Comparison of ENCODE assay signal across 8 mouse cellular contexts in genomic region chr1:37540810-37541658, GRCm38 (mm10). TPM values are rescaled to one million over a fixed set of nuclear protein-coding genes. Genes with fewer than 3 reads are reported as not detected.
DNase-seq lines count a peak whose midpoint lies in the region; ATAC-seq and TF ChIP-seq lines count a peak whose summit lies in the region.

TSS of gene Mgat4a (minus strand) at chr1:37541016.

- DNase-seq in MN1 (ENCODE audit: low spot score) = peak; percentile 98
- DNase-seq in cerebellum, adult 8-10 months = peak; percentile 90
- DNase-seq in frontal cortex, postnatal 10 days (ENCODE audit: low spot score in 2 of 2) = peak; percentile 85 to 90
- DNase-seq in layer of hippocampus, postnatal 10 days (ENCODE audit: low spot score in 2 of 2) = peak; percentile 82 to 91
- peak; percentile 95 for DNase-seq in lung, postnatal 0 days (ENCODE audit: low spot score)
- peak; percentile 65 for DNase-seq in ovary, postnatal 14 days (ENCODE audit: low spot score)
- peak; percentile 91 to 92 for DNase-seq in thymus, postnatal 10 days (ENCODE audit: low spot score in 2 of 2)

- H3K9ac ChIP-seq in hindbrain, embryonic 12.5 days = peak within 1 kb of the TSS; percentile 82
- H3K9ac ChIP-seq in lung, postnatal 0 days (replicated peaks; ENCODE audit: low read depth) = peak within 1 kb of the TSS; percentile 52

- H3K36me3 ChIP-seq in hindbrain, embryonic 12.5 days = no peaks in the 10 kb centered on the region
- no peaks in the 10 kb centered on the region for H3K36me3 ChIP-seq in lung, postnatal 0 days (ENCODE audit: insufficient read depth, low read length)

- ATAC-seq in hindbrain, embryonic 12.5 days (ENCODE audit: low FRiP score) = peak; percentile 99
- ATAC-seq in lung, postnatal 0 days = peak; percentile 99

- peaks cover 5% of the 10 kb centered on the region; the same call in 1 of the 2 replicates for H3K4me1 ChIP-seq in hindbrain, embryonic 12.5 days
- no peaks in the 10 kb centered on the region for H3K4me1 ChIP-seq in lung, postnatal 0 days (ENCODE audit: insufficient read depth, low read depth, low read length)

- no peaks in the 10 kb centered on the region for H3K9me3 ChIP-seq in hindbrain, embryonic 12.5 days (replicated peaks)
- no peaks in the 10 kb centered on the region for H3K9me3 ChIP-seq in lung, postnatal 0 days (ENCODE audit: low read length)

- WGBS in hindbrain, embryonic 12.5 days = 1% methylated on average over 49 of the region's 72 CpGs
- WGBS in lung, postnatal 0 days = 4% methylated on average over 38 of the region's 72 CpGs

- no peak for TF ChIP-seq CTCF in lung, postnatal 0 days (IDR thresholded peaks at IDR 0.05)

- H3K27ac ChIP-seq in hindbrain, embryonic 12.5 days = peak within 1 kb of the TSS; percentile 81
- H3K27ac ChIP-seq in lung, postnatal 0 days (ENCODE audit: low read length) = no peak within 1 kb of the TSS

- peak within 1 kb of the TSS; percentile 98 for H3K4me2 ChIP-seq in hindbrain, embryonic 12.5 days (replicated peaks)
- H3K4me2 ChIP-seq in lung, postnatal 0 days (replicated peaks; ENCODE audit: low read depth, low read length) = peak within 1 kb of the TSS; percentile 99

- peaks cover 13% of the 10 kb centered on the region for H3K27me3 ChIP-seq in hindbrain, embryonic 12.5 days
- H3K27me3 ChIP-seq in lung, postnatal 0 days (replicated peaks; ENCODE audit: insufficient read depth, low read length) = no peaks in the 10 kb centered on the region

- no peak for TF ChIP-seq EP300 in lung, postnatal 0 days (IDR thresholded peaks at IDR 0.05)

- H3K4me3 ChIP-seq in hindbrain, embryonic 12.5 days = peak within 1 kb of the TSS; percentile 82
- H3K4me3 ChIP-seq in lung, postnatal 0 days (ENCODE audit: low read depth, low read length) = peak within 1 kb of the TSS; percentile 80

RNA-seq across cellular contexts. Expression of gene Mgat4a, which starts in this region (rescaled TPM):
- polyA plus RNA-seq in hindbrain, embryonic 12.5 days (2016; fragmentation: Nextera tagmentation; extraction: Ambion mirVana) = 3.2 and 4.6 TPM in 2 replicates
- total RNA-seq in layer of hippocampus, postnatal 10 days (2021) = 10 to 100 TPM; 23.9 to 26.6 TPM
- 5.4 and 6.0 TPM in 2 replicates for polyA plus RNA-seq in lung, postnatal 0 days (2015; fragmentation: Nextera tagmentation; extraction: Ambion mirVana)
